Mouse (Mus musculus) forebrain, embryonic 11.5 days (tissue): ENCODE measurements at regions not wholly inside any gene's neighbourhood (a gene's known extent, or its start where the extent isn't known, plus 50 kb on each side); places are given as distances from the start of the nearest gene placed in this dataset.

ENCODE experiments used
- ATAC-seq: fragments of 200-750 bp; cut with Nextera tagmentation; replicated peaks from 2 replicates; pipeline ENCODE4 v1.8.0; 2017; ENCODE audit warnings: moderate TSS enrichment; ENCODE audit not compliant: low FRiP score
- DNase-seq: peaks from one replicate; pipeline ENCODE4 v3.0.0-alpha.2; 2017; ENCODE audit warnings: low spot score
- H3K27ac ChIP-seq: fragments of 300-500 bp; sonication (generic); 2 replicates; pipeline ENCODE4 v1.5.1; 2014; ENCODE audit warnings: low read depth, low read length
- H3K27me3 ChIP-seq: fragments of 300-500 bp; sonication (generic); 2 replicates; pipeline ENCODE4 v1.6.1; 2014; ENCODE audit warnings: mild to moderate bottlenecking, low read length, mixed read lengths; ENCODE audit not compliant: control insufficient read depth, insufficient read depth
- H3K36me3 ChIP-seq: fragments of 300-500 bp; sonication (generic); 2 replicates; pipeline ENCODE4 v1.6.1; 2014; ENCODE audit warnings: mild to moderate bottlenecking, low read length, moderate library complexity, mixed read lengths; ENCODE audit not compliant: control insufficient read depth, insufficient read depth
- H3K4me1 ChIP-seq: fragments of 300-500 bp; sonication (generic); replicated peaks from 2 replicates; pipeline ENCODE4 v1.6.1; 2014; ENCODE audit warnings: low read length, mixed read lengths; ENCODE audit not compliant: control insufficient read depth, insufficient read depth
- H3K4me2 ChIP-seq: fragments of 300-500 bp; sonication (generic); 2 replicates; pipeline ENCODE4 v1.6.1; 2014; ENCODE audit warnings: low read depth, mild to moderate bottlenecking, low read length, moderate library complexity, mixed read lengths; ENCODE audit not compliant: severe bottlenecking
- H3K4me3 ChIP-seq: fragments of 300-500 bp; sonication (generic); 2 replicates; pipeline ENCODE4 v1.5.1; 2014; ENCODE audit warnings: low read depth, low read length
- H3K9ac ChIP-seq: fragments of 300-500 bp; sonication (generic); 2 replicates; pipeline ENCODE4 v1.6.1; 2014; ENCODE audit warnings: low read length
- H3K9me3 ChIP-seq: fragments of 300-500 bp; sonication (generic); 2 replicates; pipeline ENCODE4 v1.6.1; 2016; ENCODE audit warnings: low read length, mixed read lengths; ENCODE audit not compliant: control insufficient read depth
- WGBS: fragments of 180-500 bp; shearing (Covaris S2); extraction: QIAGEN DNeasy Blood & Tissue Kit; methylation state at CpG from one replicate; pipeline ENCODE4 v1.1.7; 2014; 5-methylcytosine and 5-hydroxymethylcytosine counted together

DNA sequence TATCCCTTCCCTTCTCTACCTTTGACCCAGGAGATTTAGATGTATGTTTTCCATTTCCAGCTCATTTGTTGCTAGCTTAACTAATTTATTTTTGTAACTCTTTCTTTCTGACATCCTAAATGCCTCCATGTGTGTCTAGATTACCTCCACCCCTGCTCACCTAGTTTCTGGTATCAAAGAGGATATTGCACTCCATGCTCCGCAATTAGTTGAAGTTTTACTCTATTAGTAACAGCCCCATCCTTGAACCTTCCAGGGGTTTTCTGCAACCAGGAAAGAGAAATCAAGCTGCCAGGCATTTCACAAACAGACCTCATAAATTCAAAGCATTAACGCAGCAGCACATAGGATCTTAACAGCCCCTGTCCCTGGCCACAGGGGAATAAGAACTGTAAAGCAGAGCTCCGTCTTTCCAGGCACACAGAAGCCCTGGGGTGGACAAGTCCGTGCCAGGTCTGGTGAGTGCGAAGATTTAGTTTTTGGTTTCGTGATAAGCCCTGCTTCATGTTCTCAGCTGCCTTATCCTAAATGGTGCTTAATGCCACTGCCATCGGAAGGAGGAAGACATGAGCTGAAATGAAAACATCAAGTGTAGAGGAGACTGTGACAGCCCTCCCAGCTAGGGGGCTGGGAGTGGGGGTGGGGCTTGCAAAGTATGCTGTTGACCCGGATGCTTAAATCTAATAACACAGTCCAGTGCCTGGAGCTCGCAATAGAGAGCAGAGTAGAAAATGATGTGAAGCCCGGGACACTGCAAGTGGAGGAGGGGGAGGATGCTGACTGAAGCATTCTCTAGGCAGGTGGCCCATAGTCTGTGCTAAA lies 256.0 kb downstream of the Icos start:
- Histone ChIP-seq H3K4me3 (no peak overlapping the region), H3K27me3 (no peaks in the 10 kb centered on the region), H3K27ac (no peak overlapping the region; the same call in 1 of the 2 replicates), H3K4me1 (peaks cover 2% of the 10 kb centered on the region; the same call in 1 of the 2 replicates), H3K9me3 (no peaks in the 10 kb centered on the region), H3K4me2 (0 out of 2 replicates have a peak overlapping the region, but pooled peaks have one; percentile 15), H3K9ac (no peak overlapping the region), H3K36me3 (no peaks in the 10 kb centered on the region)
- ATAC-seq (no peak), DNase-seq (peak; percentile 61)
- 34% methylated on average over 10 of the region's 10 CpGs for WGBS

DNA sequence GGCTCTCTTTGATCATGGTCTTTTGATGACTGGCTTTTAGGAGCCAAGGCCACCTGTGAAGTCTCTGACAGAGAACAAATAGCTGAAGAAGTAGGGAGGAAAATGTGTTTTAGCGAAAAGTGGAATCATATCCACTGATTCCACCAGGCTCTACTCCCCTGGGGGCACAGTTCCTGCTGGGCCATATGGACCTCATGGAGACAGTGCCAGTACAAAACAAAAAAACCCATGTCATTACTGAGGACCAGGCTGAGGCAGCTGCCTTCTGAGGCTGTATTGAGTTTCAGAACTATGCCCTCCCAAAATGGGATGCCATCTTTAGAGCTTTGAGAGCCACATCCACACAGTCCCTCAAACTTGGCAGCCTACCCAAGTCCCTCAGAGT lies 256.6 kb downstream of the Icos start:
- 13% methylated on average over 1 of the region's 1 CpGs for WGBS
- H3K27ac ChIP-seq, result no peak overlapping the region
- DNase-seq (no peak), ATAC-seq (no peak)
- no peaks in the 10 kb centered on the region for H3K36me3 ChIP-seq
- H3K9me3 ChIP-seq, result no peaks in the 10 kb centered on the region
- H3K4me1 ChIP-seq, result peaks cover 2% of the 10 kb centered on the region; the same call in 1 of the 2 replicates
- no peak overlapping the region for H3K4me3 ChIP-seq
- no peak overlapping the region for H3K9ac ChIP-seq
- 0 out of 2 replicates have a peak overlapping the region, but pooled peaks have one; percentile 15 for H3K4me2 ChIP-seq
- no peaks in the 10 kb centered on the region for H3K27me3 ChIP-seq

DNA sequence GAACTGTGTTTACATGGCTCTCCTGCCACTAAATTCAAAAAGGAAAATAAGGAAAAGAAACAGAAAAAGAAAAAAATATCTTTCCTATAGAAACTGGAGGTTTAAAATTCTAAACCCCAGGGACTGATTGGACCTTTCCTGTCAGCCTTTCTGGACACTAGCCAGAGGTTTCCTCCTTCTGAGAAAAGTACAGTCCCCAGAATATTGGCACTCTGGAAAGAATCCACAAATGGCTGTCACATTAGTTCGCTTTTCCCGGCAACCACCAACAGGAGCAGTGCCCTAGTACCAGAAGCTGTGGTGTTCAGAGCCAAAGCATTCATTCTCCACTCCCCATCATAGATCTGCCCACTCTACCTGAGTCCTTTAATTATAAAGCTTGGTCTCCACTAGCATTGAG lies 258.8 kb downstream of the Icos start:
- DNase-seq, result no peak
- Histone ChIP-seq H3K4me3 (no peak overlapping the region), H3K27ac (no peak overlapping the region), H3K4me2 (no peak overlapping the region), H3K36me3 (no peaks in the 10 kb centered on the region), H3K9ac (no peak overlapping the region), H3K4me1 (peaks cover 2% of the 10 kb centered on the region; the same call in 1 of the 2 replicates), H3K27me3 (no peaks in the 10 kb centered on the region), H3K9me3 (no peaks in the 10 kb centered on the region)
- no peak for ATAC-seq
- WGBS, result 97% methylated on average over 2 of the region's 2 CpGs

DNA sequence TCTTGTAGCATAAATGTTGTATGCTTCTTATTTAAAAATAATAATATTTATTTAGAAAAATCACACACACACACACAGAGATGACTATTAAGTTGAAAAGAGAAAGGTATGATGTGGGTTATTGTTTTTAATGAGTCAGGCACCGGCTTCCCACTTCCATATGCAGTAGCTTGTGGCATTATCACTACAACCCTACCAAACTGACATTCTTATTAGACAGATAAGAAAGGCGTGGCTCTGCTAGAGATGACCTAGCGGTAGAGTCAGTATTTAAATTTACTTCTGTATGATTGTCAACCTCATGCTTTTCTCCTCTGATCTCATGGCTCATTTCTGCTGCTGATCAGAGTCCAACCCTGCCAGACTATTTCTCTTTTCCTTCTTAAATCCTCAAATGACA lies 260.9 kb downstream of the Icos start:
- Histone ChIP-seq H3K4me2 (no peak overlapping the region), H3K4me3 (no peak overlapping the region), H3K36me3 (no peaks in the 10 kb centered on the region), H3K4me1 (peaks cover 2% of the 10 kb centered on the region; the same call in 1 of the 2 replicates), H3K27me3 (no peaks in the 10 kb centered on the region), H3K27ac (no peak overlapping the region), H3K9me3 (no peaks in the 10 kb centered on the region), H3K9ac (no peak overlapping the region)
- ATAC-seq (no peak), DNase-seq (no peak)
- 90% methylated on average over 3 of the region's 3 CpGs for whole genome bisulfite sequencing

DNA sequence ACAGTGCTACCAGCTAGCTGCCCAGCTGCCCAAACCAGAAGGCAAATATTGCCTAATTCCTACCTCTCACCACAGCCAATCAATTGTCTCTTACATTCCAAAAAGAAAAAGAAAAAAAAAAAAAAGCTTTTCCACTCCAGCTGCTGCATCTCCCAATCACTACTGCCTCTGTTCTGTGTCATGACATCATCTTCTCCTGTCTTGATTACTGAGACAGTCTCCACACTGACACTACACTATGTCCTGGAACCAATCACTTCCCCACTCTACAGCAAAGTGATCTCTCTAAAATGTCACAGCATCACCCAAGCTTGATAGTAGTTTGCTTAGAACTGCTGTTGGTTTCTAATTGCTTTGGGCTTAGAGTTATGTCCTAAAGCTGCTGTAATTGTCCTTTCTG lies 279.8 kb downstream of the Icos start:
- no peak overlapping the region for H3K27ac ChIP-seq
- H3K4me2 ChIP-seq, result no peak overlapping the region
- H3K9me3 ChIP-seq, result no peaks in the 10 kb centered on the region
- no peaks in the 10 kb centered on the region for H3K4me1 ChIP-seq
- H3K9ac ChIP-seq, result no peak overlapping the region
- H3K4me3 ChIP-seq, result no peak overlapping the region
- no peak for DNase-seq
- H3K36me3 ChIP-seq, result no peaks in the 10 kb centered on the region
- 0 out of 2 replicates have a peak, but pooled peaks cover 3% of the 10 kb centered on the region for H3K27me3 ChIP-seq
- no peak for ATAC-seq

DNA sequence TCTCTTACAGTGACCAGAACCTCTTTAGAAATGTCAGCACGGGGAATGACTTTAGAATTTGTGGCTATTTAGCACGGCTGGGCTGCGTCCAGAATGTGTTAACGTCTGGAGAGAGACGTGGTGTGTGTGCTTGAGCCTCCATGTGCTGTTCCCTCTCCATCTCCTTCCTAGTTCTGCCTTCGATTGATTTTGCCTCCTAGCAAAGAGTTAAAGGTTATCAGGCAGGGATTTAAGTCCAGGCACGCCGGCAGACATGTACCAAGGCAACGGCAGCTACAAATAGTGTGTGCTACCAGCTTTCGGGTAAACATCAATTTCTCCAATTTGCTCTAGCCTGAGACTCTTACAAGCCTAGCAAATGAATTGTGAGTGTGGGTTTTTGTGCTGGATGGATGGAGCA lies 285.7 kb downstream of the Icos start:
- DNase-seq, result no peak
- H3K9me3 ChIP-seq, result no peaks in the 10 kb centered on the region
- 63% methylated on average over 10 of the region's 10 CpGs for WGBS
- peaks cover 17% of the 10 kb centered on the region; the same call in 1 of the 2 replicates for H3K27me3 ChIP-seq
- H3K27ac ChIP-seq, result no peak overlapping the region
- H3K4me2 ChIP-seq, result no peak overlapping the region
- peaks cover 7% of the 10 kb centered on the region; the same call in 1 of the 2 replicates for H3K4me1 ChIP-seq
- H3K36me3 ChIP-seq, result no peaks in the 10 kb centered on the region
- H3K9ac ChIP-seq, result no peak overlapping the region
- no peak overlapping the region for H3K4me3 ChIP-seq
- ATAC-seq, result no peak

DNA sequence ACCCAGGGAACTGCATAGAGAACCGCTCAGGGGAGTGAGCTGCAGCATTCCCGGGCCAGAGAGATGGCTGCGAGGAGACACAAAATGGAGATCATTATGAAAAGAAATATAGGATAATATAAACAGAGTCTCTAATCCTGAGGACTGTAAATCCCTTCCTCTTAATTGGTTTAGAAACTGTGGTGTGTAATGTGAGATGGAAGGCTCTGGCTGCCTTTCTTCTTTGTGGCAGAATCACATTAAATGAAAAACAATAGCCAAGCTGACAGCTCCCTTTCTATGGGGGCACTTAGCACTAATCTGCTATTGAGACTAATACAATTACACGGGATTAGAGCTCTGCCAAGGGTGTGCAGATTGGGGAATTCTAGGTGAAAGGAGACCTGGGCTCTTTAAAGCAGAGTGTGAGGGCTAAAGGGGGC lies 288.0 kb downstream of the Icos start:
- Histone ChIP-seq H3K4me1 (peaks cover 7% of the 10 kb centered on the region; the same call in 1 of the 2 replicates), H3K36me3 (no peaks in the 10 kb centered on the region), H3K9me3 (no peaks in the 10 kb centered on the region), H3K27me3 (peaks cover 19% of the 10 kb centered on the region; the same call in 1 of the 2 replicates), H3K4me3 (no peak overlapping the region), H3K9ac (no peak overlapping the region), H3K4me2 (peak overlapping the region; percentile 8; the same call in 1 of the 2 replicates), H3K27ac (peak overlapping the region; percentile 73; the same call in 1 of the 2 replicates)
- 5% methylated on average over 4 of the region's 4 CpGs for WGBS
- DNase-seq (peak; percentile 62), ATAC-seq (peak; percentile 94)

DNA sequence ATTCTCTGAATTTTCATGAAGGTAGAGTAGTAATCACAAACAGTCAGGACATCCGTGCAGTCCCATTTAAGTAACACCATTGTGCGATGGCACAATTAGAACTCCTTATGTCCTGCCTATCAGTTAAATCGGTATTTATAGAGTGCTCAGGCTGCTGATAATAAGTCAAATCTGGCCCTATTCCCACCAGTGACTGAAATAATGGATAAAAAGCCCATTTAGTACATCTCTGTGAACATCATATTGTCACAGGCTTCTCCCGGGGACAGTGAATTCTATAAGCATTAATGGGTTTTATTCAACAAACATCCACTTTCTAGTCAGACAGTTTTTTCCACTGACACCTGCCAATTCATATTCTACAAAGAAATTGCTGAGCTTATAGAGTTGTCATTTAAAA lies 296.1 kb downstream of the Icos start:
- no peak overlapping the region for H3K9ac ChIP-seq
- WGBS, result 86% methylated on average over 4 of the region's 4 CpGs
- H3K4me3 ChIP-seq, result no peak overlapping the region
- no peak for ATAC-seq
- H3K9me3 ChIP-seq, result no peaks in the 10 kb centered on the region
- no peaks in the 10 kb centered on the region for H3K36me3 ChIP-seq
- H3K27me3 ChIP-seq, result no peaks in the 10 kb centered on the region
- H3K27ac ChIP-seq, result no peak overlapping the region
- H3K4me2 ChIP-seq, result no peak overlapping the region
- H3K4me1 ChIP-seq, result no peaks in the 10 kb centered on the region
- no peak for DNase-seq

DNA sequence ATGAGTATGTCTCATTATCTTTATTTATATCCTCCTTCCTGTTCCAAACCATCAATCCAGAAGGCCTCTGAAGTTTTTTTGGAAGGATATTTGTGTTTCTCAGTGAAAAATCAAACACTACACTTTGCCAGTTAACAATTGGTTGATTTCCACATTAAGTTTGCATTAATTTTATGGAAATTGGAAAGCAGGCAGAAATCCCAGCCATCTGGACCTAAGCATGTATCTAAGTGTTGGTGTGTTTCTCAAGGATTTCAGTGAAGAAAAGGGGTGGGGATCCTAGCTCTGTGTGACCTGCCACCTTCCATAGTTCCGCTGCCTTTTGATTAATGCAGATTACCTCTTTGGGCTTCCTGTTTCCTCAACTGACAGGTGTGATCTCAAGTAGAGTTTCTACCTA lies 296.5 kb downstream of the Icos start:
- Histone ChIP-seq H3K27me3 (no peaks in the 10 kb centered on the region), H3K9me3 (no peaks in the 10 kb centered on the region), H3K27ac (no peak overlapping the region), H3K4me1 (no peaks in the 10 kb centered on the region), H3K4me2 (no peak overlapping the region), H3K9ac (no peak overlapping the region), H3K36me3 (no peaks in the 10 kb centered on the region), H3K4me3 (no peak overlapping the region)
- DNase-seq, result no peak
- WGBS, result 95% methylated on average over 1 of the region's 1 CpGs
- no peak for ATAC-seq
